In the genomic region with DNA sequence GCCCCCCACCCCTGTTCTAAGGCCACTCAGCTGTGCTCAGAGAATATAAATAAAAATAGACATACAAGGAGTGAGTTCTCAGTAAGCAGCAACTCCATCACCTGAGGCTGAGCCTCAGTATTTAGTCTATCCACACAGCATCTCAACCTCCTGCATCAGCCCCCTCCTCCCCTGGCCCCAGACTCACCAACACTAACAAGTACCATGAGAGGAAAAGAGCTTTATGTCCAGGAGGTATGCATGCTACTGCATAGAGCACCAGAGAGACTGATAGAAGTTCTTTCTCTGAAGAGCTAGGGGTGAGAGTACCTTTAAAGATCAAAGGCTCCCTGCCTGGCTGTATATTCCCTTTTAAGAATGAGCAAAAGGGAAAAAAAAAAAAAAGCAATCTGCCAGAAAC, we compare ENCODE assay signal across 15 mouse cellular contexts.
"Had no signal": no experiment of that assay in that cellular context is flagged by ENCODE, and none has a peak within 500 bp of the region (broad histone marks: within the 10 kb centered on the region; RNA-seq: fewer than 3 reads in every experiment).

No protein-coding gene starts in this region.

- H3K27ac ChIP-seq: hindbrain, postnatal 0 days; layer of hippocampus, adult 2 months; liver, embryonic 15.5 days; stomach, embryonic 15.5 days had no signal

- H3K9me3 ChIP-seq: liver, embryonic 15.5 days; stomach, embryonic 15.5 days had no signal

- H3K4me3 ChIP-seq: layer of hippocampus, adult 2 months; liver, embryonic 15.5 days; stomach, embryonic 15.5 days had no signal

- H3K9ac ChIP-seq: liver, embryonic 15.5 days; stomach, embryonic 15.5 days had no signal

- H3K36me3 ChIP-seq: liver, embryonic 15.5 days; stomach, embryonic 15.5 days had no signal

- H3K27me3 ChIP-seq: liver, embryonic 15.5 days; stomach, embryonic 15.5 days had no signal

- ATAC-seq: hindbrain, postnatal 0 days; lung, postnatal 0 days had no signal

- H3K4me1 ChIP-seq: liver, embryonic 15.5 days; stomach, embryonic 15.5 days had no signal

- DNase-seq: kidney, adult 18-20 months; kidney, postnatal 10 days; kidney, postnatal 4 days; left cerebral cortex, postnatal 4 days; lung, adult 2 months; lung, postnatal 36 days; retina, postnatal 1 day; right cerebral cortex, postnatal 14 days; thymus, adult 2 months; thymus, postnatal 25 days had no signal

- H3K4me2 ChIP-seq: liver, embryonic 15.5 days; stomach, embryonic 15.5 days had no signal
